Mouse (Mus musculus): ENCODE measurements at regions not wholly inside any gene's neighbourhood (a gene's known extent, or its start where the extent isn't known, plus 50 kb on each side); places are given as distances from the start of the nearest gene placed in this dataset.

- TF ChIP-seq CTCF (IDR thresholded peaks at IDR 0.05; ENCODE audit: extremely low read depth, insufficient read length, insufficient replicate concordance, low read depth, low read length) (no peak), POLR2A (IDR thresholded peaks at IDR 0.05; ENCODE audit: low read depth, low read length) (no peak)
These were observed 331.3 kb upstream of the Shh start for GRCm38 (mm10) chr5:28798361-28798760.
